Mouse (Mus musculus): ENCODE data around the gene Setd3.

- TF ChIP-seq POLR2A (IDR thresholded peaks at IDR 0.05; ENCODE audit: control insufficient read depth, low read depth, low read length), result no peak
- TF ChIP-seq CTCF (IDR thresholded peaks at IDR 0.05; ENCODE audit: control insufficient read depth, insufficient read depth, insufficient replicate concordance, low read depth, low read length), result no peak
Observed at GRCm38 (mm10) chr12:108132450-108133070, 46.6 kb downstream of the Setd3 start.
